Mouse (Mus musculus): ENCODE data around the gene Ddr2.

- TF ChIP-seq MAFK (IDR thresholded peaks at IDR 0.05; ENCODE audit: insufficient read depth, low read depth, low read length) (no peak), ZC3H11A (IDR thresholded peaks at IDR 0.05; ENCODE audit: borderline replicate concordance, low read depth, low read length) (no peak), ZNF384 (IDR thresholded peaks at IDR 0.05; ENCODE audit: low read depth, low read length) (no peak), CHD2 (IDR thresholded peaks at IDR 0.05; ENCODE audit: low read depth, low read length) (no peak), HCFC1 (IDR thresholded peaks at IDR 0.05; ENCODE audit: borderline replicate concordance, insufficient read depth, low read length) (no peak)
Measured at GRCm38 (mm10) chr1:169948866-169949265, 161.7 kb downstream of the Ddr2 start.
